Mouse (Mus musculus): ENCODE data around the gene Zp3. TPM values are rescaled to one million over a fixed set of nuclear protein-coding genes. Genes with fewer than 3 reads are reported as not detected.

Gene Zp3
- not detected for total RNA-seq (2021)

- intact Hi-C loops (cut with DNase I) = loop anchor here (5.0 kb wide), 3 partner anchors 47 to 78 kb away; no protein-coding TSS in a partner anchor
- DNase-seq = no peak
These were observed at the start of gene Zp3 for GRCm38 (mm10) chr5:135979904-135980303. Gene Zp3 (plus strand): TSS chr5:135980099.

DNA sequence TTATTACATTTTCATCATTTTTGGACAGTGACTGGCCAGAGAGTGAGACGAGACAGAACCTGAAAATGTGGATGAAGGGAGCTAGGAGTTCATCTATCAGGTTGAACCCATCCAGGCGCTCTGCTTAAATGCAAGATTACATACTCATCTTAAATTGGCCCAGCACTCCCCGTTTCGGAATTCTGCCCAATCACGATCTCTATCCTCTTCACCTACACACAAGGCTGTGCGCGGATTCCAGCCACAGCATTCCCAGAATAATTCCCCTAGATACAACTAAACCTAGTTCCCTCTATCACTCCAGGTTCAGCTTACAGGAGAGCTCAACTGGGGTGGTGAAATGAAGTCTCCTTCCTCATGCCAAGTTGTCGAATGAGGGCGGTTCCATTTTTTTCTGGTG lies 48.4 kb upstream of the Zp3 start:
- intact Hi-C loops (cut with DNase I) = no loop called here
- no peak for DNase-seq

DNA sequence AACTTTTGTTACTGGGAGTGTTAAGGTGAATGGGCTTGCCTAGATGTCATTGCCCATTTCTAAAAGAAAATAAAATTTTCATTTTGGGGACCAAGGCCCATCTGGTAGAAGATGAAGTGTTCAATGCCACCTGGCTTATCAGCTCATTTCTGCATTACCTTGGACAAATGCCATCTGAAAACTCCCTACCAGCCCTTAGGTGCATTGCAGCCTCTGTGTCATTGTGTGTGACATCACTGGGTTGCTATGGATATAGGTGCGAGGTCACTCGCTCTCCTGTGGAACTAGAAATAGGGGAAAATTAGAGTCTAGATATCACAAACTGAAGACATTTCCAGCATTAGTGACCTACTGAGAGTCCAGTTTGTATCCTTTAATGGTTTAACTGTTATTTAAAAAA lies 47.5 kb upstream of the Zp3 start:
- intact Hi-C loops (cut with DNase I) = no loop called here

GRCm38 (mm10) chr5:135933222-135933899 lies 46.5 kb upstream of the Zp3 start:
- no peak for DNase-seq
- intact Hi-C loops (cut with DNase I) = no loop called here

More for the DNA sequence above, 47.5 kb upstream of the Zp3 start:
- DNase-seq = no peak

GRCm38 (mm10) chr5:135933900-135934441 lies 45.9 kb upstream of the Zp3 start:
- DNase-seq = peak; percentile 68 to 73
- intact Hi-C loops (cut with DNase I) = loop anchor here (2.0 kb wide), 1 partner anchor 23 kb away; no protein-coding TSS in a partner anchor

- peak; percentile 98 to 99 for DNase-seq
- intact Hi-C loops (cut with DNase I) = loop anchor here (1.0 to 2.0 kb wide), 2 partner anchors 22 to 30 kb away; no protein-coding TSS in a partner anchor
These were observed 45.3 kb upstream of the Zp3 start, which contains the start of gene Ywhag for GRCm38 (mm10) chr5:135934481-135935175. Gene Ywhag (minus strand): TSS chr5:135934616.

DNA sequence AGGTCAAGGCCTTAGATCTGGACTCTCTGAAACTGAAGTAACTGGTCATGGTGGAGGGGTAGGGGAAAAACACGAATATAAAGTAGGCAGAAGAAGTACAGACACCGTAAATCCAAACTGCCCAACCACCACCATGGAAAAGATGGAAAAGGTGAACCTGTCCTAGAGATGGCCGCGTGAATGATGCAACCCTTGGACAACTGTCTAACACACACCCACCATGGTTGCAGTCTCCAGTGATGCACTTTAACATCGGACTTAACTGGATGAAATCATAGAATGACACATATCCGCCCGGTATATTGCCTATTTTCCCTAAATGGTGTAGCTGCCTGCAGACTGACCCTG lies 44.7 kb upstream of the Zp3 start:
- no peak for DNase-seq
- intact Hi-C loops (cut with DNase I) = loop anchor here (1.0 to 2.0 kb wide), 2 partner anchors 22 to 31 kb away; no protein-coding TSS in a partner anchor

DNA sequence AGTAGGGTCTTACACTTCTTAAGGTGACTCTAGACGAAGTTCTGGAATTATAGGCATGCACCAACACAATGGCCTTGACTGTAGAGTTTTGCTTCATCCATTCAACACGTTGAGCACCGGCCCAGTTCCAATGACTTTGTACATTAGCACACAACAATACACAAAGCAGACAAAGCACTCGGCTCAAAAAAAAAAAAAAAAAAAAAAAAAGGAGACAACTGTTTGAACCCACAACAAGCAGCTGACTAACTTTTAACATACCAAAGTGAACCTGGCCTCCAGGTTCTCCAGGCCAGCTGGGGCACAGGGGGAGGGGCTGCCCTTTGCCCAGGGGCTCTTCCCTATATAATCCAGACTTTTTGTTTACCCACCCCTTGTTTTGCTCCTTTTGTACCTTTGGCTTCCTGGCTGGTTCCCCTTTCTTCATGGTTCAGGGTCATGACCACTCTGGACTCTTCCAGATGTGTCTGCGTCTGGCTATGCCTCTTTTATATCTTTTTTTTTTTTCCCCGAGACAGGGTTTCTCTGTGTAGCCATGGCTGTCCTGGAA lies 44.2 kb upstream of the Zp3 start:
- intact Hi-C loops (cut with DNase I) = loop anchor here (1.0 to 2.0 kb wide), 2 partner anchors 21 to 31 kb away; no protein-coding TSS in a partner anchor
- DNase-seq = no peak

GRCm38 (mm10) chr5:135940587-135940986 lies 39.3 kb upstream of the Zp3 start:
- peak in 1 of 2 experiments; percentile 56 for DNase-seq
- intact Hi-C loops (cut with DNase I) = no loop called here

DNA sequence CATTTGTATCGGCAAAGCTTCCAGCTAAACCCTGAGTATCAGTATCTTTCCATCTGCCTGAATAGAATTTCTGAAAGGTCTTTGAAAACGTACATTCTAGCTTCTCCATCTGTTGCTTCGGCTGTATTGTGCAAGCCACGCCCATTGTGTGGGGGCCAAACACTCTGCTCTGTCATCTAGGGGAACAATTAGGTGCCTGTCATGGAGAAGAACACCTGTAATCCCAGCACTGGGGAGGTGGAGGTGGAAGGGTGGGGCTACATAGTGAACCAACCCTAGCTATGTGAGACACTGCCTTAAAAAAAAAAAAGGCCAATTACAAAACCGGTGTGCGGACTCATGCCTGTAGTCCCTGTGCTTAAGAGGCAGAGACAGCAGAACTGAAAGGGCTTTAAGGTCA lies 37.2 kb upstream of the Zp3 start:
- intact Hi-C loops (cut with DNase I) = no loop called here
- DNase-seq = no peak

GRCm38 (mm10) chr5:135945916-135946408 lies 33.9 kb upstream of the Zp3 start:
- no peak for DNase-seq
- intact Hi-C loops (cut with DNase I) = no loop called here

GRCm38 (mm10) chr5:135946621-135947020 lies 33.3 kb upstream of the Zp3 start:
- intact Hi-C loops (cut with DNase I) = no loop called here
- DNase-seq = no peak

GRCm38 (mm10) chr5:135950710-135951412 lies 29.0 kb upstream of the Zp3 start:
- no peak for DNase-seq
- intact Hi-C loops (cut with DNase I) = no loop called here

DNA sequence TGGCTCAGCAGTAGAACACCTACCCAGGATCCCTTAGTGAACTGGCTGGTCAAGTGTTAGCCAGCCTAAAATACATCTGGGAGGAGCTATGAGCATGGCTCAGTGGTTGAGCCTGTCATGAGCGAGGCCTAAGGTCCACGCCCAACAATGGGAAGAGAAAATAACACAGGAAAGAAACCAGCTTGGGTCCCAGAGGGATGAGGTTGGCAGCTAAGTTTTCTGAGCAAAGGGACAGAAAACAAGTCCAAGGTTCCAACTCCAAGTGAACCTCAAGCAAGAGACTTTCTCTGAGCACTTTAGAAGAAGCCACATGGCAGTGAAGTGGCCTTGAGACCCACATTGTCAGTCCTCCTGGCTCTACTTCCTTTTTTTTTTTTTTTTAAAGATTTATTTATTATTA lies 28.2 kb upstream of the Zp3 start:
- DNase-seq = no peak
- intact Hi-C loops (cut with DNase I) = no loop called here

DNA sequence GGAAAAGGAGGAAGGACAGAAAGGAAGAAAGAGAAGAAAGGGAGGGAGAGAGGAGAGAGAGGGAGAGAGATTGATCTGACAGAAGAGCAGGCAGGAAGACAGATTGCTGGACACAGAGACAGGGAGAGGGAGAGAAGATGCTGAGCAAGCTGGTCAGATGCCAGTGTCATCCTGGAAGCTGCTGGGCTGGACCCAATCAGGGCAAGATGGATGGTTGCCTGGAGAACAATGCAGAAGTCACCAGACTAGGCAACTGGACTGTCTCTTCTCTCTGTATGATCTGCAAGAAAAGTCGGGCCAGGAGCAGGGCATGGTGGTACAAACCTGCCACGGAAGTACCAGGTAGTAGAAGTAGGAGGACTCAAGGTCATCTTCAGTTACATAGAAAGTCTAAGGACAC lies 27.1 kb upstream of the Zp3 start:
- intact Hi-C loops (cut with DNase I) = no loop called here
- no peak for DNase-seq

DNA sequence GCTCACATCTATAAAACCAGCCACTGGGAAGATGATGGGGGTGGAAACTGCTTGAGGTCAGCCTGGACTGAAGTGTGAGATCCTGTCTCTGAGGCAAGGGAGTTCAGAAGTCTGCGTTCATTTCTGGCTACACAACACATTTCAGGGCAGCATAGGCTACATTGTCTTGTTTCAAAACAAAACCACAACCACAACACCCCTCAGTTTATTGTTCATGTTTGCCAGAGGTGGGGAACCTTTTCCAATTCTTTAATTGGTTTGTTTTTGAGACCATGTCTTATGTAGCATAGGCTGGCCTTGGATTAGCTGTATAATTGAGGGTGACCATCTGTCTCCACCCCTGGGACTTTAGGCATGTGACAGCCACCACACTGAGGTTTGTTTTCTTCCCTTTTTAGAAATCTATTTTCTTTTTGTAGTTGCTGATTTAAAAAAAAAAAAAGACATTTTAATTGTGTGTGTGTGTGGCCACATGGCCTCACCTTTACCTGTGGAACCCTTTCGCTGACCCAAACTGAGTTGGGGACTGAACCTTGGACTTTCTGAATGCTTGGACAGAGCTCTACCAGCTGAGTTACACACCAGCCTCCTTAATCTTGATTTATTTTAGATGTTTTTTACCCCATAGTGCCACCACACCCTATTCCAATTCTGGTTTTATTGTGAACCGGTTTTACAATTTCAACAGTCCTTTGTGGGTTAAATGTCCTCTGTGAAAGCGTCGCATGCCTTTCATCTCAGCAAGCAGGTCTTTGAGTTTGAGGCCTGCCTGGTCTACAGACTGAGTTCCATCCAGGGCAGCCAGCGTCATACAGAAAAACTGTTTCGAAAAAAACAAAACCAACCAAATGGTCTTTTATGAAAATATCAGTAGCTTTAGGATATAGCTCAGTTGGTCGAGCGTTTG lies 23.3 kb upstream of the Zp3 start:
- DNase-seq = no peak
- intact Hi-C loops (cut with DNase I) = loop anchor here (2.0 kb wide), 2 partner anchors 22 to 44 kb away; partner anchors contain the start of gene Ywhag

DNA sequence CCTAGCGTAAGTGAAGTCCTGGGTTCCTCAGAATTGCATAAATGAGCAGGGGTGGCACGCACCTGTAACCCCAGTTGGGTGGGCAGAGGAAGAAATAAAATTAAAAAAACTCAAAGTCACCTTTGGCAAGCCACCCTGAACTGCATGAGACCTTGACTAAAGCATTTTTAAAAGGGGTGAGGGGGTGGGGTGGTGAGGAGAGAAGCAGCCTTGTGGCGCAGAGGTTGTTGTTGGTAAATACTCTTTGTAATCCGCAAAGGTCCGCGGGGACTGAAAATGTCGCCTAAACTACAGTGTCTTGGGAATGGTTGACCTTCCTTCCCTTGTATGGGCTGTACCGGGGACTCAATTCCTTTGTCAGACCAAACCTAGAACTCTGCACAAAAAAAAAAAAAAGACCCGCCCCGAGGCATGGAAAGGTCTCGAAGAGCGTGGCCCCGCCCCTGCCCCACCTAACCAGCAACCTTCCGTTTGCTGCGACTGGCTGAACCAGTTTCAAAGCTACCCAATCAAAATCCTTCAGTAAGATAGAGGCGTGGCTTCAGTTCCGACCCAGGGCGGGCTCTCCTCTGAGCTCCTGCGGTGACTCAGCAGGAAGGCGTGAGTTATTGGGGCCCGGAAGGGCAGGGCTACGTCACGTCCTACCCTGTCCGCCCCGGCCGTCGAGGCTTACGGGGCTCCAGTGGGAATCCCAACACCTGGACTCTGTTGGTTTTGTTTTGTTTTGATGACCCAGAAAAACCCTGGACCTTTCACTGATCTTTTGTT lies 22.5 kb upstream of the Zp3 start:
- peak; percentile 95 to 97 for DNase-seq
- intact Hi-C loops (cut with DNase I) = loop anchor here (2.0 kb wide), 2 partner anchors 23 to 45 kb away; partner anchors contain the start of gene Ywhag

DNA sequence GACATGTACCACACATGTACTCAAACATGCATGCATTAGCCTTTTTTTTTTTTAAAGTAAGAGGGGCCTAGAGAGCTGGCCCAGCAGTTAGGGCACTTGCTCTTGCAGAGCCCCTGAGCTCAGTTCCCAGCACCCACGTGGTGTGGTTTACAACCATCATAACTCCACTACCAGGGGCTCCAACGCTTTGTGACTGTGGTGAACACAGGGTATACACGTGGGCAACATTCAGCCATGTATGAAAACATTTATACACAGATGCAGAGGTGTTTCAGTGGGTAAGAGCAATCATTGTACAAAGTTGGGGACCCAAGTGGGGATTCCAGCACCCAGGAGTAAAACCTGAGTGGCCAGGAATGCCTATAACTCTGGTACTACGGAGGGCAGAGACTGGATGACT lies 21.5 kb upstream of the Zp3 start:
- intact Hi-C loops (cut with DNase I) = no loop called here
- DNase-seq = no peak

DNA sequence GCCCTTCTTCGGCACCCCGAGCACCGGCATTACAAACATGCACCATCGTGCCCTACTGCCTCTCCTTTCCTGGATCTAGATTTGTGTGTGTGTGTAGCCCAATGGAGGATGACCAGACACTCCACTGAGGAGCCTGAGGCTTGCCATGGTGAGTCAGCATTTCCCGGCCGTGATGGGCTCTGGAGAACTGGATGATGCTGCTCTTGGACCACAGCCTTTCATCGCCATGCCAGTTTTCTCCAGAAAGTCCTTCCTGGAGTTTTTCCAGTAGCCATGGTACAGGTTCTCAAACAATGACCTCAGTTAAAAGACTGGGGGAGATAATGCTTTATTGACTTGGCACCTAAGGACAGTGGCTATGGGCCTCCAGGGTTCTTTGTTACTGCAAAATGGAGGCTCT lies 20.0 kb upstream of the Zp3 start:
- intact Hi-C loops (cut with DNase I) = no loop called here
- DNase-seq = no peak

All from heart, postnatal 10 days (tissue).